Mouse (Mus musculus) A20 (cell line): ENCODE results near the gene Sept14.

Experiments used
- DNase-seq: peaks from one replicate; pipeline ENCODE4 v3.0.0-alpha.2; 2011; ENCODE audit warnings: low read depth, low spot score

The Sept14 gene

DNA sequence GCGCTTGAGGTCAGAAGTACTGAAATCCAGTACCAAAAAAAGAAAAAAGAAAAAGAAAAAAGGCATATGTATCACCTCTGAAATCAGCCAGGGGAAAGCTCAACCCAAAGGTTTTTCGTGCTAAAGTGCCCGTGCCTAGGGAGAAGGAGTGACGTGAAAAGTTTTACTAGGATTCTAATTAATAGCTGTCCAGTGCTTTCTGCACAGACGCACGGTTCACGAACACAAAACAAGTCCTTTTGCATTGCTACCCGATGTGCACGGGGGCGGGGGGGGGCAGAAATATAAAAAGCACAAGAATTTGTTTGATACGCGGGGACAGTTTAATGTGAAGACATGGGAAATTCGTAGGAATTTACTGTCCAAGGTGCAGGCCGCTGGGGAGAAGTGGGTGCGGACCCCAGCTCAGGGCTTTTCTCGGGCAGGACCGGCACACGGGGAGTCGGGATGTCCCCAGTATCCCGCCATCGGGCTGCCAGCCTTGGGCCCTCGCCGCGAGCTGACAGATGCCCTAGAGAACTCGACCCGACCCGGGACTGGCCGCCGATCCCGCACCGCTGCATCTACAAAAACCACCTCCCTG lies 38.8 kb downstream of the Sept14 start:
- no peak for DNase-seq

DNA sequence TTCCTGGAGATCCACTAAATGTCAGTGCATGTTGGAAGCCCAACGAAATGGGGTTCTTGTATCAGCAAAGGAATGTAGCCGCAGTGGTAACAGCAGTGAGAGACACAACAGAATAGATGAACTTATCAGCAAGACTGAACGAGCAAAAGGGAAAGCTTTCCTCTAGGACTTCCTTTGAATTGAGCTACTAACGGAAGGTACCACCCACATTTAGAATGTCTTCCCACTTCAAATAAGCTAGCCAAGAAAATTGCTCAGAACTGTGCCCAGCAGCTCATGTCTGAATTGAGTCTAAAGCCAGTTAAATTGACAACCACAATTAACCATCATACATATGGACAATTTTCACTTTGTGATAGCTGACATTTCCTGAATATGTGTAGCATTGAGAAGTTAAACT lies 40.5 kb downstream of the Sept14 start:
- DNase-seq = no peak

DNA sequence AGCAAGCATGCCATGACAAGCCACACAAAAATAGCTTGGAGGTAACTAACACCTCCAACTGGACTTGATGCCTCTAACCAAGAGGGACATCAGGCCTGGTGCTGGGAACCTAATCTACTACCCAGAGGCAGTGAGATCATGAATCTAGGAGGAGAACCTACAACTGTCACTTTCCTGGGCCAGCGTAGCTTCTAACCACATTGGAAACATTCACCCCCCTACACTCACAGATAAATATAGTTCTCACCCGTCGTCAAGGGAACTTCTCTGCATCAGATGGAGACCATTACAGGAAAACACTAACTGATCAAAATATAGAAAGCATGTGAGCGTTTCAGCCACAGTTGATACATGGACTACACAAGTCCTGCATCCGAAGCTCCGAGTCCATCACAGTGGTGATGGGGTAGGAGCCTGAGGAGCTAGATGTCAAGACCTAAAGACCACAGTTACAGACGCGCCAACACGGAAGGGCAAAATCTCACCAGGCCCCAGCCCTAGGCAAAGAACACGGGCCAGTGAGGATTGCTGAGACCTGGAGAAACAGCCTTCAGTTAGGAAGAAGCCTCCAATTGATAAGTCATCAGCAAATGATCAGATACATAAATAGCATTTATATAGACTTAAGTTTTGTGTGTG lies 41.9 kb downstream of the Sept14 start:
- no peak for DNase-seq

DNA sequence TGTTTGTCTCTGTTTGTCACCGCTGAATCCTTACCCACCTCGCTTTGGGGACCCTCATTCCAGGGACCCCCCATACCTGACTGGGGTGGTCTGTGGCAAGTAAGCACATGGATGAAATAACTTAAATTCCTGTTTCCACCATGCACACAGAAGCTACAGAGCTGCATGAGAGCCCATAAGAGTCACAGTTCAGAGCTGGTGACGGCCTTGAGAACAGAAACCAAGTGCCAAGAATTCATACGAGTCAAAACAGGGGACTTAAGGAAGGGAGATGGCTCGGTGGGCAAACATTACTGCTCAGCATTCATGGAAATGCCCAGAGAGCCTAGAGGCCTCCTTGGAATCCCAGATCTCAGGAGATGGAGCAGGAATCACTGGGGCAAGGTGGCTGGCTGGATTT lies 44.2 kb downstream of the Sept14 start:
- DNase-seq = no peak

DNA sequence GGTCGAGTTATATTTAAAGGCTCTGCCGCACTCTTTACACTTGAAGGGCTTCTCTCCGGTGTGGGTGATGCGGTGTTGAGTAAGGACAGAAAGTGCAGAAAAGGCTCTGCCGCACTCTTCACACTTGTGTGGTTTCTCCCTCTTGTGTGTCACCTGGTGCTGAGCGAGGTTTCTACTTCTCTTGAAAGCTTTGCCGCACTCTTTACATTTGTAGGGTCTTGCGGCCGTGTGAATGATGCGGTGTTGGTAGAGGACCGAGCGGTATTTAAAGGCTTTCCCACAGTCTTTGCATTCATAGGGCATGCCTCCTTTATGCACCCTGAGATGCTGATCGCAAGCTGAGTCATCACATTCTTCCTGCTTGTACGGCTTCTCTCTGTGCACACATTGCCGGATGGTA lies 50.4 kb downstream of the Sept14 start:
- no peak for DNase-seq

DNA sequence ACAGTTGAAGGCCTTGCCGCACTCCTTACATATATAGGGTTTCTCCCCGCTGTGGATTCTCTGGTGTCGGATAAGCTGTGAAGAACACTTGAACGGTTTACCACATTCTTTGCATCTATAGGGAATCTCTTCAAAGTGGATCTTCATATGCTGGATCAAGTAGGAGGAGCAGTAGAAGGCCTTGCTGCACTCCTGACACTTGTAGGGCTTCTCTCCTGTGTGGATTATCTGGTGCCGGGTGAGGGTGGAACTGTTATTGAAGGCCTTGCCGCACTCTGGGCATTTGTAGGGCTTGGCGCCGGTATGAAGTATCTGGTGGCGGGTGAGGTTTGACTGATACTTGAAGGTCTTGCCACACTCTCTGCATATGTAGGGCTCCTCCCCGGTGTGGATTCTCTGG lies 51.3 kb downstream of the Sept14 start:
- no peak for DNase-seq

DNA sequence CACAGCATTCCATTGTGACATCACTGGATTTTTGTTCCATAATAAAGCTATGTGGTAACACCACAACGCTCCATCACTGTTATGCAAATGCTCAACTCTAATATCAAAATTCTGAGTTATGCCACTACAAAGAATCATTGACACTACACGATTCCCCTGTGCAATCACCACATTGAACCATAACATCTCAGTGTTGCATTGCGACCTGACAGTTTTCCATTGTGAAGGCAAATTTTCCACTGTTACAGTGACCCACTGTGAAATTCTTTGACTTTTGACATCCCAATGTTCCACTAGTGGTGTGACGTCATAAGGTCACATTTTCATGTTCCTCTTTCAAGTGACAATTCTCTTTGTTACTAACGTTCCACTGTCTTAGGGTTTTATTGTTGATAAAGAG lies 57.5 kb downstream of the Sept14 start:
- DNase-seq = no peak
